Mouse (Mus musculus): Measurements from ENCODE around the gene Tent5c.
"Not testable (repeated sequence)": the region's sequence is repeated elsewhere in the genome, so short reads cannot be mapped to it uniquely, and the experiment has no call there.

The Tent5c gene

DNA sequence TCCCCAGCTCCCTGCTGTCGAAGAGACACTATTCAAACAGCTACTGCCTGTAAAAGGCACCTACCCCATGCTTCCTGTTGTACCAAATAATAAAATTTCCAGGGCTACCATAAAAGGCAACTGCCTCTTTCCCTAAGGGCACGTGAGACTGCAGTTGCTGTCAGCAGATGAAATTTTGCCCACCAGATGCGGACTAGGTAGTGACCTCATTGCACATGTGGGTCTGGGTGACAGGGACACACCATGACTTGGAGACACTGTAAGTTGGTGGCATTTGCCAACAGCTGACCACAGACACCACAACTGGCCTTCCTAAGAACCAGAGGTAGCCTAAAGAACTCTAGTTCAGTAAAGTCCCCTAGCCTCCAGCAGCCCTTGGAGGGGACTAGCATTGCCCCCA lies 50.0 kb downstream of the Tent5c start:
- no peak for DNase-seq (ENCODE audit: low spot score)

DNA sequence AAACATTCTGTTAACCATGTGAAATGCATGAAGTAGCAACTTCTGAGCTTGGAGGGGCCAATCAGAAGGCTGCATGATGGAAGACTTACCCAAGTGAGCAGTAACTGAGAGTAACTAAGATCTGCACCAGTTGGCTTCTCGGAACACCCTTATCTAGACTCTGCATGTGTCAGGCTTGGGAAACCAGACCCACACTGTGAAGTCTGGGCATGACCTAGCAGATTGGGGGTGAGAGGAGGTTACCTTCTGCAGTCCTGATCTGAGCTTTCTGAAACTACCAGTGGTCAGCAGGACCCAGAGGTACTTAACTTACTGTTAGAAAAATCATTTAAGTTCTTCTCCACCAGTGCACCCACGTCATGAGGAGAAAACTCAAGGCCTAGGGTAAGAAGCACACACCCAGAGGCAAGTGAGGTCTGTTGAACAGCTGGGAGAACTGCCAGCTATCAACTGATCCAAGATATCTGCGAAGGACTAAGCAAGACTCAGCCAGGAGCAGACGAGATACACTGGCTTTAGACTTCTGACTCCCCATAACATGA lies 50.6 kb downstream of the Tent5c start:
- no peak for DNase-seq (ENCODE audit: low spot score)

DNA sequence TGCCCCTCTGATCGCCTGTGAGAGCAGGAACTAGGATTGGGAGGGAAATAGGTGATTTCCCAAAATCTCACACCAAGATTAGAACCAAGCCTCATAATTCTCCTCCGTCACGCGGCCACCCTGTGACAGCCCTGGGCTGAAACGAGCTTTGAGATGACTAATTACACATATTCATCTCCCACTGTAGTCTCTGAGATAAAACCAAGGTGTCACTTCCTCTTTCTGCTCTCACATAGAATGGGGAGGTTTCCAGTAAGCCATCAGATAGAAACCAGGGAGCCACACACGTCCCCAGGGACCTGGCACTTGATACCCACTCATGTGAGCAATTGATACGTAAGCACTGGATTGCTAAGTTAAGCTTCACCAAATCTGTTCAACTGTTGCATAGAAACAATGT lies 52.4 kb downstream of the Tent5c start:
- no peak for DNase-seq (ENCODE audit: low spot score)

DNA sequence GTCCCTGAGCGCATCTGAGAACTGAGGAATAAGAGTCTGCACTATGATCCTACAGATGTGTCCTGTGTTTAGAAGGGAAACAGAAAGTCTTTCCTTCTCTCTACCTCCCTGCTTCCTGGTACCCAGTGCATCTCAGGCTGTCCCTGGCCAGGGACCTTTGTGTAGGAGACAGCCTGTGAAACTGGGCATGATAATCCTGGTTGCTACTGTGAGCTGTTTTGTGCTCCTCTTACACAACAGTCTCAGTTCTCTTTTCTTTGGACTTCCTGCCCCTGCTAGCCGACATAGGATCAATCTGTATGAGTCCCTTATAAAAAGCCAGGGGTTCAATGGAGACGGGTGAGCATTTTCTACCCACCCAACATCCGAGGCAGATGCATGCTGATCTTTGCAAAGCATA lies 57.4 kb downstream of the Tent5c start:
- no peak for DNase-seq (ENCODE audit: low spot score)

DNA sequence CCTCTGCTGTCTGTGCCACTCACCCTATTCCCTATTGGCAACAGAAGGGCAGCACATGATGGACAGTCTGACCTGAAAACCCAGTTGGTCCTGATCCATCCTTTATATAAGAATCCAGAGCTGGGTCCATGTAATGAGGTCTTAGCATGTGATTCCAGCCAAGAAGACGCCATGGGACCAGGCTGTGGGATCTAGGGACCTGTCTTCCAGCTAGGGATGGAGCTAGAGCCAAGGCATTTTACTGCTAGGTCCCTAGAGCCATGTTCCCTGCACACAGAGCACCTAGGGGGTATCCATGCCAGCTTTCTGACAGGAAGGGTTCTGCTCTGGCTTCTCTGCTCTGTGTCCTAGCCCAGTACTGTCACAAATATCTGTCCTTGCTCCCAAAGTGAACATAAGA lies 58.4 kb downstream of the Tent5c start:
- DNase-seq (ENCODE audit: low spot score), result no peak

DNA sequence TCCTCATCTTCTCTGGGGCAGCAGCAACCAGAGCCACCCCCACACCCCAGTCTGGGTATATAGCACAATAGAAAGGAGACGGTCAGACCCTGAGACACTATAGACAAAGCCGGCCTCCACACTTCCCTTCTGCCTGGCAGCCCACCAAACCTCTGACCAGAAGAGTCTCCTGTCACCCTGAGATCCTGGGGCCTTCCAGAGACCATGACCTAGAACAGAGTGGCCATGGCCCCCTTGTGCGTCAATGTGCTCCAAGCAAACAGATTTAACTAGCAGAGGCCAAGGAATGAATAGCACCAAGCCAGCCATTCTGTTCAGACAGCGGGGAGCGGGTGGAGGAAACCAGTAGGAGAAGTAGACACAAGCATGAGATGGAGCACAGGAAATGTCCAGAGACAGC lies 59.0 kb downstream of the Tent5c start:
- DNase-seq (ENCODE audit: low spot score), result peak; percentile 22

DNA sequence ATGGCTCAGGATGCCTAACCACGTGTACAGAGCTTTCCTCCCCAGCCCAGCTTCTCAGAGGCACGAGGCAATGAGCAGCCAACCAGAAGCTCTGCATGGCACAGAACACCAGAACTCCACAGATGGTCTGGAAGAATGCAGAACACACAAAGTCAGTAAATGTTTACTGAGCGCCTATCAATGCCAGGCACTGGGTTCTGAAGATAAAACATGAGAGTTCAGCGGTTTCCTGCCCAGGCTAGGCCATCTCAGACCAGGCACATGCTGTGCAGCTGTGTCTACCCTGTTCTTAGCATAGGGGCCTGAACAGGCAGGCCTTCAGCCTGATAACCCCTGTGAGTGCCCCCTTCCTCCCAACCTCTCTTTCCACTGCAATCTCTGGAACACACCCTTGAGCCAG lies 59.5 kb downstream of the Tent5c start:
- no peak for DNase-seq (ENCODE audit: low spot score)

DNA sequence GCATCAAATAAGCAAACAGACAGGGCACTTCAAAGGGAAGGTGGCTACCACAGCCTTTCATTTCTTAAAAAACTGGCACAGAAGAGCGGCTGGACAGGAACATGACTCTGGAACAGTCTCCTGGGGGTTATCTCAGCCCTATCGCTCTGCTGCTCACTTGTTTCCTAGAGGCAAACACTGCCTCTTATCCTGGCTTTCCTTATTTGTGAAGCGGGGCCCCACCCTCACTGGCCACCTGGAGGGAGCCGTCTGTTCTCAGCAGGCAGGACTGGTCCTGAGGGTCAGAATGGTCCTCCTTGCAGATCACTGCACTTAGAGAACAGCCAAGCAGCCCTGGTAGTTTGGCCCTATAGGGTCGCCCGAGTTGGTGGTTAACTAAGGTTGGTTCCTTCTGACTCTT lies 61.6 kb downstream of the Tent5c start:
- no peak for DNase-seq (ENCODE audit: low spot score)

DNA sequence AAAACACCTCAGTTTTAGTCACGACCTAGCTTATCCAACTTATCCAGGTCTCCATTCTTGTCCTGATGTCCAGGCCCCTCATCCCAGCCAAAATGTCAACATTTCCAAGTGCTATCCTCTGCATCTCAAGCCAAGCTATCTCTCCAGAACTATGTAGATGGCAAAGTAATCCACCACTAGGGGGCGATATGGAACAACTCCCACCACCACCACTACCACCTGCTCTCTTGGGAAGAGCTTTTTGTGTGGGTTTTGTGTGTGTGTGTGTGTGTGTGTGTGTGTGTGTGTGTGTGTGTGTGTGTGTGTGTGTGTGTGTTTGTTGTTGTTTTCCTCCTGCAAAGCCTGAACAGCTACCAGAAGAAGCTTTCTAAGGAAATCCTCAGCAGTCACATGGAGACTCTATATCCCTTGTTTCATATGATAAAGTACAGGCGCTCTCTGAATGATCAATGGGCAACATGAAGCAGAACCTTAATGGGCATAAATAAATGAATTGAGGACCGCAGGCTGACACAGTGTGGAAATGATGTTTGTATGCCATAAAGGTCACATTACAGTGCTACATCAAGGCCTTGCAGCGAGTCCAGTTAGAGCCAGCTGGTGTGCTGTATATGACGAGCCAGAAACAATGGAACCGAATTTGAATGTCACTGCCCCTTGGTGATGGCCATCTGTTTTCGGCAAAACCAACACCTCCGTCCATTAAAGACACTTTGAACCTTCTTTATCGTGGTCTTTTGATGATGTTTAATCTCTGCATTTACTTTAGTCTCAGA lies 66.5 kb downstream of the Tent5c start:
- no peak for DNase-seq (ENCODE audit: low spot score)

DNA sequence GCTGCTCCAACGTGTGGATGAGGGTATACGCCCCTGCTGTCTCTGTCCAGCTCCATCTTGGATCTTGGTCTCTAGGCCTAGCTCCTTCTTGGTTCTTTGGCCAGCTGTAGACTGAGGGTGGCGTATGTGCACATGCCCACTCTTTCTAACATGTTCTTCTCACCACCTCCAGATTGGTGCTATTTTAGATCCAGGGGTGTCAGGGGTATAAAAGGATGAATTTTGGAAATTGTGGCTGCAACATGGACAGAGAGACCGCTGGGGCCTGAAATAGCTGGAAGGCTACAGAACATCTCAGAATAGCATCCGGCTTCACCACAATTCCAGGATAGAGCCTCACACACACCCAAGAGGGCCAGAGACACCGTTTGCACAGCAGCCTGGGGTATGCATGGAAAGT lies 67.8 kb downstream of the Tent5c start:
- no peak for DNase-seq (ENCODE audit: low spot score)

DNA sequence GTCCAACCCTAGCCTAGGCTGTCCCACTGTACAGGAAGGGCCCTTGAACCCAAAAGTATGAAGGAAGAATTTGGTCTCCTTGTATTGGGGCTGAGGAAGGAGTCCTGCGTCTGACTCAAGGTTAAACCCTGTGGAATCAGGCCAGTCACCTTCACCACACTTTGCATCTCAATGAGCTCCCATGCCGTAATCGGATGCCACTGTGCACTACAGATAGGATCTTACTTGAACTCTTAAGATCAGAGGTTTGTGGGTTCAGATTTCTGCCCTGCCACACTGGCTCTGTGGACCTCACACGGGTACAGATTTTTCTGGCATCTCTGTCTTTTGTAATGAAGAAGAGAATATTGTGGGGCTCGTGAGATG lies 68.5 kb downstream of the Tent5c start:
- DNase-seq (ENCODE audit: low spot score), result no peak

DNA sequence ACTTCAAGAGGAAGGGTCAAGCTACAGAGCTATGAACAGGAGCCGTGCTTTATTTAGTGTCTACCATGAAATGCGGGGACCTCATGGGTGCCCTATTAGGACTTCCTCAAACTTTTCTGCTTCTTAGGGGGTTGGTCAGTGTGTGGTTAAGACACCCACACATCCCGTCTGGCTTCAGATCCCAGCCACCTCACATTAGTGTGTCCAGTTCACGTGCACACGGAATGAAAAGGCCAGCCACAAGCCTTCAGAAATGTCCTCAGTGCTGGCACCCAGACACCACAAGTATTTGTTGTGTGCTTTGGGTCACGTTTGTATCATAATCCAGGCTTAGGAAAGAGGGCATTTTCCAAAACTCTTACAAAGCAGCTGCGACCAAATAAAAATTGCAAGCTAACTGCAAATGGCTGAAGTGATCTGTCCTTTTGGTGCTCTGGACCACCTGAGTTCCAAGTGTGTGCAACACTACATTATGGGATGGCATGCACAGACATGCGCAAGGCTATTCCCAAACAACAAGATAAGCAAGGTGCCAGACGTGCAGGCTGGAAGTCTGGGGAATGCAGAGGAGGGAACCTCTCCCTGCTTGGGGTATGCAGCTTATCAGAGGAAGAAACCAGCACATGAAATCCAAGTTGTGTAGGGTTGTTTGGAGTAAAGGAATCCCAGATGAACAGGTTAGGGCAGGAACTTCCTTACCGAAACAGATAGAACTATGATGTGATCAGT lies 69.0 kb downstream of the Tent5c start:
- DNase-seq (ENCODE audit: low spot score), result peak; percentile 38

DNA sequence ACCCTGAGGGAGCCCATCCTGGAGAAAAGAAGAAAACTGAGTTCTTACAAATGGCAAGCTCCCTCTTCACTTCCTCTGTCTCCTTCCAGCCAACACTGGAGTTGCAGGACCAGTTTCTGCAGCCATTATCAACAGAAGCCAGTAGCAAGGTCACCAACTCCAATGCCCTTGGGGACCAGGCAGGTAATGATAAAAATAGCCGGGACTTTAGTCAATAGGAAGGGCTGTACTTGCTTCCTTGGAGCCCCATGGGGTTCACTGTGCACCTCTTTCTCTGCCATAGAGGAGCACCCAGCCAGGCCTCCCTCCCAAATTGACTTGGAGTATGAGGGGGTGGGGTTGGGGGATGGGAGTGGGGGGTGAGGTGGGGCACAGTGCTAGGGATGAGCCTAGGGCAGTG lies 70.7 kb downstream of the Tent5c start:
- no peak for DNase-seq (ENCODE audit: low spot score)

DNA sequence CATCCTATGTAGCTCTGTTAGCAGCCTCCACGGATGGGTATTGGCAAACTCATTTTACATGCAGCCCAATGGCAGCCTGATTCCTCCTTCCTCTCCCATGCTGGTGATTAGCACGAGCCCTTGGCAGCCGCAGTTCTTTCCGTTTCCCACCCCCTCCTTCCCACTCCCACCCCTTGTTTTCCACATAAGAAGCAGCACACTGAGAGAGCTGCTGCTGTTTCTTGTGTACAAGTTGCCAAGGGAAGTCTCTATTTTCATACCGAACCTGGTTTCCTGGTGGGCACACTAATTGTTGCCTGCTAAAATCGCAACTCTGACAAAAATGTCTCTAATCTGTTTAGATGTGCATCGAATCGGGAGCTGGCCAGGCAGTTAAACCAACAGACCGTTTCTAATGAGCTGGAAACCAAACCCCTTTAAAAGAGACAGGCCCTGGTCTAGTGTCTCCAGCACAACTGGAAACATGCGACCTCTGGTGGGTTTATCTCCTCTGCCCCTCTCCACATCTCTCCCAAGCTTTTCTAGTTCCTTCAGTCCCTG lies 71.3 kb downstream of the Tent5c start:
- no peak for DNase-seq (ENCODE audit: low spot score)

DNA sequence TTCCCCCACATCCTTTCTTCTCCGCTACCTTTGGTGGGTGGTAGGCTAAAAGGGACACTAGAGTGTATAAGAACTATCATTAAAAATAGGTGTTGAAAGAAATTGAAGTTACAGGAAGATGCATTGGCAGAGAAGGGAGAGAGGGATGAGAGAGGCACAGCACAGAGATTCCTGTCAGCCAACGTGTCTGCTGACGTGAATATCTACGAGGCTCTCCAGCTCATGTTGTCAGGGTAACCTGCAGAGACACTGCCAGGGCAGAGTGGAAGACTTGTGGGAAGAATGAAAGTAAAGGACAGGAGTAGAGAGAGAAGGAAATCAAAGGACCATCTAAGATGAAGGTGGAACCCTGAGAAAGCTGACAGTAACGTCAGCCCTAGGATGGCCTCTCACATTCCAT lies 73.5 kb downstream of the Tent5c start:
- DNase-seq (ENCODE audit: low spot score), result no peak

DNA sequence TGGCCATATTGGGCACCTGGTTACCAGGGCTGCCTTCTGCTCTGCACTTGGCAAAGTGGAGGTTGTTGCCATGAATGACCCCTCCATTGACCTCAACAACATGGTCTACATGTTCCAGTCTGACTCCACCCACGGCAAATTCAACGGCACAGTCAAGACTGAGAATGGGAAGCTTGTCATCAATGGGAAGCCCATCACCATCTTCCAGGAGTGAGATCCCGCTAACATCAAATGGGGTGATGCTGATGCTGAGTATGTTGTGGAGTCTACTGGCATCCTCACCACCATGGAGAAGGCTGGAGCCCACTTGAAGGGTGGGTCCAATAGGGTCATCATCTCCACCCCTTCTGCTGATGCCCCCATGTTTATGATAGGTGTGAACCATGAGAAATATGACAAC lies 75.5 kb downstream of the Tent5c start:
- not testable (repeated sequence) for DNase-seq (ENCODE audit: low spot score)

DNA sequence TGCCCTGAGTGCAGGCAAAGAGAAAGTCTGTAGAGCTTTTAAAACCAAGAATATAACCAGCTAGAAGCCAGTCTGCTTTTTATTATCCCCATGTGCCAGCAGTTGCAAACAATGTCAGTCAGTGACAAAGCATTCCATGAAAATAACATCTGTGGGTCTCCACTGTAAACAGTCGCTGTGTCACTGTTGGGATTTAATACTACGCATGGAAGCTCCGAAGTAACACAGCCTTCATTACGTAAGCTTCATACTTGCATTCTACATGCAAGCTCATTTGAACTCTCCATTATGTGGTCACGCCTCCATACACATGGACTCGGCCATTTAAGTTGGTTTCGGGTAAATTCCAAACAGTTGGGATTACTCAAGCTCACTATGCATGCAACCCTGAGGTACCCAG lies 77.2 kb downstream of the Tent5c start:
- DNase-seq (ENCODE audit: low spot score), result no peak

DNA sequence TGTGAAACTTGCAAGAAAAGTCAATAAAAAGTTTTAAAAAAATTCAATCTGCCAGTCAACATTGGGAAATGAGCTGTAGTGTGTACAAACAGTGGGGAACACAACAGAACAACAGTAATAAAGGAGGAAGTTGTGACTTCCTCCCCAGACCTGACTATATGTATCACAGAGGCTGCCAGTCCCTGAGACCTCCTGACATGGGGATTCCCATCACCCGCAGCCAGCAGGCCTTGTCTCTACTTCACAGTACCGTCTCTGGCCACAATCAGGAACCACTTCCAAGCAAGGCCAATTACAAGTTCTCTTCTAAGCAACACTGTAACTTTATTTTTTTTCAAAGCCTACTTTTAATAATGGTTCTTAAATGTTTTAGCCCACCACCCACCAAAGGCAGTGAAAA lies 79.8 kb downstream of the Tent5c start:
- DNase-seq (ENCODE audit: low spot score), result no peak

DNA sequence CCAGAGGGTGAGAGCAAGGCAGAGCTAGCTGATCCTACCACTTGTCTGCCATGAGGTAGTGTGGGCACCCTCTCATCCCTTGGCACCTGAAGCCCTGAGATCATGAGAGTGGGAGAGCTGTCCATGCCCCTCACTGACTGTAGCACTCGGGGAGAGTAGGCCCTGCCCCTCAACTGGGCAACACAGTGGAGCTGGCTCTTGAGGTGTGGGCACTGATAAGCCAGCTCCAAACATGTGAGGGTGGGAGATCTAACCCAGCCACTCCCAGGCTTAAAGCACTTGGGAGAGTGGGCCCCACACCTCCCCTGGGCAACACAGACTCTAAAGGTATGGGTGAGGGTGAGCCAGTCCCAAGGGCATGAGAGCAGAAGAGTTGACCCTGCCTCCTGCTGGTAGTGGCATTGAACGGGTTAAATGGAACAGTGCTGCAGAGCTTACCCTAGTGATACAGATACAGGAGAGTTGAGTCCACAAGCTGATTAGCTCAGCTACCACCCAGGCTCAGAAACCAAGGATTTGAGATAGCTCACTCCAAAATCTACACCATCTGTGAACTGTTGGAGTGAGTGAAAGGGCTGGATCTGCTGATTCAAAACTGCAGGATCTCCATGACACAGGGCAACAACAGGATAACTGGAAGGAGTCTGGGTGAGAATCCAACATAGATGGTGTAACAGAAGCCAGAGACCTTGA lies 80.6 kb downstream of the Tent5c start:
- DNase-seq (ENCODE audit: low spot score), result no peak

DNA sequence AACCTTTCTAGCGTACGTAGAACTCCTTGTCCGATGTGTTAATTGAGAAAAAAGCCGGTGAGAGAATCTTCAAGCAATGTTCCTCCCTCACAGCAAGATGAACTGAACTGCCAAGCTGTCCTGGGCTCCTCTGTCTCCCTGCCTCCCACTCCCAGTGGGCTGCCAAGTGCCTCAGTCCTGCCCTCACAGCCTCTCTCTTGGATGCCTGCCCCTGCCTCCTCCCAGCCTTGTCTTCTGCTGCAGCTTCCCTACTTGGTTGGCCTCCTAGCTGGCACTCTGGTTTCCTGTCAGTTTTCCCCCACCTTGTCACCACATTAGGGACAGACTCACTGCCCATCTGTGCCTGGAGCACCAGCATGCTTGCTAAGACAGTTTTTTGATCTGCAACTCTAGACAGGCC lies 86.5 kb downstream of the Tent5c start:
- peak; percentile 23 for DNase-seq (ENCODE audit: low spot score)
